ENCODE assay signal across 9 mouse cellular contexts in genomic region chr2:32315751-32316150, GRCm38 (mm10). TPM values are rescaled to one million over a fixed set of nuclear protein-coding genes. Genes with fewer than 3 reads are reported as not detected.
DNase-seq lines count a peak whose midpoint lies in the region; ATAC-seq and TF ChIP-seq lines count a peak whose summit lies in the region.
"Had no signal": no experiment of that assay in that cellular context is flagged by ENCODE, and none has a peak within 500 bp of the region (broad histone marks: within the 10 kb centered on the region; RNA-seq: fewer than 3 reads in every experiment).

No protein-coding gene starts in this region.

- peaks cover 53% of the 10 kb centered on the region for H3K4me1 ChIP-seq in intestine, embryonic 14.5 days (replicated peaks; ENCODE audit: control insufficient read depth, insufficient read depth, low read length)
- H3K4me1 ChIP-seq in stomach, postnatal 0 days (replicated peaks; ENCODE audit: control insufficient read depth, insufficient read depth), result peaks cover 8% of the 10 kb centered on the region

- H3K4me2 ChIP-seq in intestine, embryonic 14.5 days (ENCODE audit: low read length), result peak overlapping the region; percentile 13
- no peak overlapping the region for H3K4me2 ChIP-seq in stomach, postnatal 0 days (replicated peaks; ENCODE audit: low read depth)
- H3K4me2 ChIP-seq: hindbrain, embryonic 15.5 days; neural tube, embryonic 12.5 days had no signal

- no peak for TF ChIP-seq EP300 in stomach, postnatal 0 days (optimal IDR thresholded peaks at IDR 0.05)

- H3K27me3 ChIP-seq in intestine, embryonic 14.5 days (replicated peaks; ENCODE audit: control insufficient read depth, insufficient read depth, low read length), result no peaks in the 10 kb centered on the region
- H3K27me3 ChIP-seq in stomach, postnatal 0 days (ENCODE audit: control insufficient read depth, insufficient read depth, low read length), result no peaks in the 10 kb centered on the region

- TF ChIP-seq CTCF in gastrocnemius, adult 2 months (IDR thresholded peaks at IDR 0.05), result no peak
- TF ChIP-seq CTCF in stomach, postnatal 0 days (IDR thresholded peaks at IDR 0.05; ENCODE audit: low read depth), result no peak

- WGBS in intestine, embryonic 14.5 days, result 10% methylated on average over 8 of the region's 8 CpGs
- 11% methylated on average over 7 of the region's 8 CpGs for WGBS in stomach, postnatal 0 days

- no peak overlapping the region for H3K4me3 ChIP-seq in gastrocnemius, adult 2 months
- no peak overlapping the region for H3K4me3 ChIP-seq in intestine, embryonic 14.5 days (ENCODE audit: low read depth, low read length)
- no peak overlapping the region for H3K4me3 ChIP-seq in stomach, postnatal 0 days (ENCODE audit: low read depth, low read length)
- H3K4me3 ChIP-seq: hindbrain, embryonic 15.5 days; neural tube, embryonic 12.5 days had no signal

- no peak overlapping the region for H3K9ac ChIP-seq in intestine, embryonic 14.5 days (ENCODE audit: low read length)
- H3K9ac ChIP-seq in stomach, postnatal 0 days (ENCODE audit: low read length), result no peak overlapping the region; the same call in 1 of the 2 replicates
- H3K9ac ChIP-seq: hindbrain, embryonic 15.5 days; neural tube, embryonic 12.5 days had no signal

- DNase-seq in retina, postnatal 1 day, result peak; percentile 47
- DNase-seq in retina, embryonic 14.5 days (ENCODE audit: low spot score), result no peak
- peak; percentile 62 for DNase-seq in gastrocnemius, adult 2 months
- DNase-seq in intestine, embryonic 14.5 days (ENCODE audit: low spot score), result peak; percentile 69
- DNase-seq in stomach, postnatal 0 days (ENCODE audit: low spot score), result peak; percentile 44
- DNase-seq in right cerebral cortex, postnatal 25 days, result no peak

- intact Hi-C loops in gastrocnemius, adult 2 months (cut with DNase I), result no loop called here

- ATAC-seq in intestine, embryonic 14.5 days (replicated peaks; ENCODE audit: low FRiP score, low TSS enrichment, low read depth), result no peak
- ATAC-seq in stomach, postnatal 0 days (ENCODE audit: low FRiP score, low TSS enrichment), result peak; percentile 11; the same call in 1 of the 2 replicates
- no peak for ATAC-seq in activated CD4-positive, CD25-positive, alpha-beta regulatory T cell, adult 4 months

- H3K27ac ChIP-seq in gastrocnemius, adult 2 months, result peak overlapping the region; percentile 91
- peak overlapping the region; percentile 92 for H3K27ac ChIP-seq in intestine, embryonic 14.5 days (ENCODE audit: low read depth)
- peak overlapping the region; percentile 93 for H3K27ac ChIP-seq in stomach, postnatal 0 days (replicated peaks)
- H3K27ac ChIP-seq: hindbrain, embryonic 15.5 days; neural tube, embryonic 12.5 days had no signal

- no peaks in the 10 kb centered on the region for H3K9me3 ChIP-seq in intestine, embryonic 14.5 days (ENCODE audit: control insufficient read depth, low read length)
- no peaks in the 10 kb centered on the region for H3K9me3 ChIP-seq in stomach, postnatal 0 days (ENCODE audit: control insufficient read depth, low read length)
- H3K9me3 ChIP-seq: hindbrain, embryonic 15.5 days; neural tube, embryonic 12.5 days had no signal

- H3K36me3 ChIP-seq in intestine, embryonic 14.5 days (ENCODE audit: control insufficient read depth, insufficient read depth, low read length), result no peaks in the 10 kb centered on the region
- H3K36me3 ChIP-seq in stomach, postnatal 0 days (ENCODE audit: control insufficient read depth, insufficient read depth, low read length), result no peaks in the 10 kb centered on the region

RNA-seq across cellular contexts. Expression of gene Swi5, which starts 27.9 kb away (rescaled TPM):
- total RNA-seq in gastrocnemius, adult 2 months (2021), result 100 to 1,000 TPM; 118 to 175 TPM
- 162 and 198 TPM in 2 replicates for polyA plus RNA-seq in intestine, embryonic 14.5 days (2014; fragmentation: Nextera tagmentation; extraction: Ambion mirVana)
- polyA plus RNA-seq in stomach, postnatal 0 days (2015; fragmentation: Nextera tagmentation; extraction: Ambion mirVana), result 254 and 313 TPM in 2 replicates
- 100 to 1,000 TPM; 133 to 252 TPM for polyA plus RNA-seq in activated CD4-positive, CD25-positive, alpha-beta regulatory T cell, adult 4 months (2017; shearing (Covaris generic))

RNA-seq across cellular contexts. Expression of gene Golga2, which starts 28.6 kb away (rescaled TPM):
- total RNA-seq in gastrocnemius, adult 2 months (2021), result 10 to 100 TPM; 56.0 to 62.9 TPM
- polyA plus RNA-seq in intestine, embryonic 14.5 days (2014; fragmentation: Nextera tagmentation; extraction: Ambion mirVana), result 20.1 and 20.2 TPM in 2 replicates
- polyA plus RNA-seq in stomach, postnatal 0 days (2015; fragmentation: Nextera tagmentation; extraction: Ambion mirVana), result 18.1 and 18.5 TPM in 2 replicates
- polyA plus RNA-seq in activated CD4-positive, CD25-positive, alpha-beta regulatory T cell, adult 4 months (2017; shearing (Covaris generic)), result 10 to 100 TPM; 14.9 to 18.3 TPM

RNA-seq across cellular contexts. Expression of gene Ciz1, which starts 36.4 kb away (rescaled TPM):
- 10 to 100 TPM; 26.4 to 26.6 TPM for total RNA-seq in gastrocnemius, adult 2 months (2021)
- polyA plus RNA-seq in intestine, embryonic 14.5 days (2014; fragmentation: Nextera tagmentation; extraction: Ambion mirVana), result 48.4 and 53.1 TPM in 2 replicates
- 14.0 and 16.1 TPM in 2 replicates for polyA plus RNA-seq in stomach, postnatal 0 days (2015; fragmentation: Nextera tagmentation; extraction: Ambion mirVana)
- polyA plus RNA-seq in activated CD4-positive, CD25-positive, alpha-beta regulatory T cell, adult 4 months (2017; shearing (Covaris generic)), result 10 to 100 TPM; 38.8 to 51.6 TPM

RNA-seq across cellular contexts. Expression of gene Dnm1, which starts 37.4 kb away (rescaled TPM):
- total RNA-seq in gastrocnemius, adult 2 months (2021), result 1 to 10 TPM; 3.7 to 8.2 TPM
- polyA plus RNA-seq in intestine, embryonic 14.5 days (2014; fragmentation: Nextera tagmentation; extraction: Ambion mirVana), result 22.7 TPM in 2 replicates
- 5.6 and 6.2 TPM in 2 replicates for polyA plus RNA-seq in stomach, postnatal 0 days (2015; fragmentation: Nextera tagmentation; extraction: Ambion mirVana)
- not detected for polyA plus RNA-seq in activated CD4-positive, CD25-positive, alpha-beta regulatory T cell, adult 4 months (2017; shearing (Covaris generic))

RNA-seq across cellular contexts. Expression of gene Uck1, which starts 55.8 kb away (rescaled TPM):
- total RNA-seq in gastrocnemius, adult 2 months (2021), result 10 to 100 TPM in 1 of 2 experiments, 1 to 10 TPM in 1; 9.8 to 12.9 TPM
- polyA plus RNA-seq in intestine, embryonic 14.5 days (2014; fragmentation: Nextera tagmentation; extraction: Ambion mirVana), result 61.8 and 65.8 TPM in 2 replicates
- polyA plus RNA-seq in stomach, postnatal 0 days (2015; fragmentation: Nextera tagmentation; extraction: Ambion mirVana), result 32.2 and 34.8 TPM in 2 replicates
- polyA plus RNA-seq in activated CD4-positive, CD25-positive, alpha-beta regulatory T cell, adult 4 months (2017; shearing (Covaris generic)), result 10 to 100 TPM; 30.4 to 34.4 TPM

Comparison
In these comparisons a context has a peak if more than half of its experiments do, and no peak if none do; other contexts are left out.
1. DNase-seq: peak in retina, postnatal 1 day (single experiment), gastrocnemius, adult 2 months (single experiment), intestine, embryonic 14.5 days (single experiment) and stomach, postnatal 0 days (single experiment); none in retina, embryonic 14.5 days (single experiment) and right cerebral cortex, postnatal 25 days (single experiment).
2. Peak in every context shown above with its lines, with median percentiles within 50 percentile points of each other: H3K27ac ChIP-seq.